Mouse (Mus musculus): ENCODE measurements around the gene Grn. TPM values are rescaled to one million over a fixed set of nuclear protein-coding genes. Genes with fewer than 3 reads are reported as not detected.
A peak's percentile ranks its signal among the peaks of the same experiment; 100 is the strongest.

Grn gene
- polyA plus RNA-seq, 1 experiment from 2014 or later: 77.3 TPM

DNA sequence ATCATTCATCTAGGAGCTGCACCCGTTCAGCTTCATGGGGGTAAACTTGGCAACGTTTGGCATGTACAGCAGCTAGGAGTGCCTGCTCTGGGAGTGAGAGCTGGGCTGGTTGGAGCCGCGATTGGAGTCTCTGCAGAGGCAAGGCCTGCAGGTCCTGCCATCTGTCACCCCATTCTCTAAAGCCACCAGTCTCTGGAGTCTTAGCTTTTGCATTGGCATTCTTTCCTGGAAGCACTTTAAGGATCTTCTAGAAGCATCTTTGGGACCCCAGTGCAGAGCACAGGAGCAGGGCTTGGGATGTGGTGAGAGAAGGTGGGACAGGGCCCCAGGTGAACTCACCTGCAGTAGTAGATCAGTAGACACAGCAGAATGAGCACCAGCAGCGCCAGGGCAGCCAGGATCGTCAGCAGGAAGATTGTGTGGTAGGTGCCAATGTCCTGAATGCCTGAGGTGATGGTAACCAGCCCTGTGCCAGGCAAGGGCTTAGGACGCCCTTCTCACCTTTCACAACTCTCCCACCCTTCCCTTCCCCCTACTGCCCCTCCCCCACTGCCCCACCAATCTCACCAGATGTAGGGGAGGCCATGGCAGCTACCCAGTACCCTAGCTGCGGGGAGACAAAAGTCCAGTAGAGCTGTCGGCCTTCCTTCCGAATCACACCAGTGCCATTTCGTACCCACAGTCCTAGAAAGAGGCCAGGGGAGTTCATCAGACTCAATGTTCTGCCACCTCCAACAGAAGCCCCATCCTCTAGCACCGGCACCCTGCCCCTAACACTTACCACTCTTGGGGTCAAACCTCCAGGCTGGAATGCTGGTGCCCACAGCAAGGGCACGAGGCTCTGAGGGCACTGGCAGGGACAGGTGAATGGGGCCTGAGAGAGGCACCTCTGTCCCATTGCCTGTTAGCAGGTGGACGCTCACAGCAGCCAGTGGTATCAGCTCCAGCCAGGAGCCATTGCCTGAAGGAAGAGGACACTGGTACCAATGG, 9.3 kb downstream of the Grn start:
- peak overlapping the region; percentile 71; the same call in 1 of the 2 replicates for H3K9ac ChIP-seq
- 76% methylated on average over 14 of the region's 14 CpGs for WGBS
- H3K27ac ChIP-seq: peak overlapping the region; percentile 70; the same call in 1 of the 2 replicates

GRCm38 (mm10) chr11:102440255-102440654, 10.1 kb downstream of the Grn start:
- Histone ChIP-seq H3K9ac (no peak overlapping the region), H3K27me3 (0 out of 2 replicates have a peak, but pooled peaks cover 18% of the 10 kb centered on the region), H3K27ac (no peak overlapping the region), H3K4me2 (no peak overlapping the region), H3K4me3 (no peak overlapping the region), H3K4me1 (replicated peaks) (peaks cover 58% of the 10 kb centered on the region), H3K36me3 (peaks cover 84% of the 10 kb centered on the region), H3K9me3 (no peaks in the 10 kb centered on the region)
- 79% methylated on average over 8 of the region's 8 CpGs for WGBS
- ATAC-seq (ENCODE audit: low FRiP score): no peak

More for the DNA sequence above, 9.3 kb downstream of the Grn start:
- H3K36me3 ChIP-seq: peaks cover 91% of the 10 kb centered on the region
- H3K4me1 ChIP-seq (replicated peaks): peaks cover 49% of the 10 kb centered on the region
- ATAC-seq (ENCODE audit: low FRiP score): no peak
- H3K4me2 ChIP-seq: no peak overlapping the region
- 0 out of 2 replicates have a peak, but pooled peaks cover 18% of the 10 kb centered on the region for H3K27me3 ChIP-seq
- no peak overlapping the region for H3K4me3 ChIP-seq
- no peaks in the 10 kb centered on the region for H3K9me3 ChIP-seq

DNA sequence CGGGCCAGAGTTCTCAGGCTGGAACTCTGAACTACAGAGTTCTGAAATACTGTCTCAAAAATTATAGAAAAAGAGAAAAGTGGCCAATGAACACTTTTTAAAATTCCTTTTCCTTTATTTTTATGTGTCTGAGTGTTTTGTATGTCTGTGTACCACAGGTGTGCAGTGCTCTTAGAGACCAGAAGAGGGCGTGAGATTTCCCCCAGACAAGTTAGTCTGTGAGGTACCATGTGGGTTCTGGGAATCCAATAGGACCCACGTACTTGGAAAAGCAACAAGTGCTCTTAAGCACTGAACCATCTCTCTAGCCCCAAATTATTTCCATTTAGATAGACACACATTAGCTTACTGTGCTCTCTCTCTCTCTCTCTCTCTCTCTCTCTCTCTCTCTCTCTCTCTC, 11.3 kb downstream of the Grn start:
- peaks cover 60% of the 10 kb centered on the region for H3K4me1 ChIP-seq (replicated peaks)
- peaks cover 72% of the 10 kb centered on the region for H3K36me3 ChIP-seq
- no peak overlapping the region for H3K9ac ChIP-seq
- no peak for ATAC-seq (ENCODE audit: low FRiP score)
- H3K27ac ChIP-seq: no peak overlapping the region
- no peak overlapping the region for H3K4me3 ChIP-seq
- WGBS: 81% methylated on average over 3 of the region's 3 CpGs
- no peaks in the 10 kb centered on the region for H3K9me3 ChIP-seq
- 0 out of 2 replicates have a peak, but pooled peaks cover 18% of the 10 kb centered on the region for H3K27me3 ChIP-seq
- no peak overlapping the region for H3K4me2 ChIP-seq

GRCm38 (mm10) chr11:102442089-102442488, 12.0 kb downstream of the Grn start:
- no peak overlapping the region for H3K27ac ChIP-seq
- H3K4me1 ChIP-seq (replicated peaks): peaks cover 57% of the 10 kb centered on the region
- H3K4me3 ChIP-seq: no peak overlapping the region
- H3K9me3 ChIP-seq: no peaks in the 10 kb centered on the region
- H3K27me3 ChIP-seq: 0 out of 2 replicates have a peak, but pooled peaks cover 18% of the 10 kb centered on the region
- ATAC-seq (ENCODE audit: low FRiP score): no peak
- no peak overlapping the region for H3K4me2 ChIP-seq
- H3K36me3 ChIP-seq: peaks cover 67% of the 10 kb centered on the region
- WGBS: 77% methylated on average over 6 of the region's 6 CpGs
- H3K9ac ChIP-seq: no peak overlapping the region

DNA sequence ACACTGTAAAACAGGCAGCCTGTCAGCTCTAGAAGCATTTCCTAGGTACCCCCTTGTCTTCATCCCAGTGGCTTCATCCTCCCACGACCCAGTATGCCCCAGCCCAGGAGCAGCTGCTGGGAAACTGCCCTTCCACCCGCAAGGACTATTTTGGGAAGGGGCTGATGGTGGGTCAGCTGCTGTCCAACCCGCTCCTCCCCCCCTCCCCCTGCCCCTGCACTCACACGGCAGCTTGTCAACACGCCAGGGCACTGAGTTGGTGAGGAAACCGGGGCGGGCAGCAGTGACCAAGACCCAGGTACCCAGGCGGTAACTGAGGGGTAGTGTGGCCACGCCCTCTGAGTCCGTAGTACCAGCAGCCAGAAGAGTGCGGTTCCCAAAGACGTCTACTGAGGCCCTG, 13.6 kb downstream of the Grn start:
- Histone ChIP-seq H3K4me1 (replicated peaks) (peaks cover 51% of the 10 kb centered on the region), H3K9me3 (no peaks in the 10 kb centered on the region), H3K4me3 (no peak overlapping the region), H3K27me3 (0 out of 2 replicates have a peak, but pooled peaks cover 24% of the 10 kb centered on the region), H3K4me2 (no peak overlapping the region), H3K9ac (peak overlapping the region; percentile 46), H3K36me3 (peaks cover 50% of the 10 kb centered on the region), H3K27ac (no peak overlapping the region)
- no peak for ATAC-seq (ENCODE audit: low FRiP score)
- 68% methylated on average over 12 of the region's 12 CpGs for WGBS

- Histone ChIP-seq H3K9ac (peak overlapping the region; percentile 46), H3K9me3 (no peaks in the 10 kb centered on the region), H3K27ac (no peak overlapping the region), H3K4me3 (no peak overlapping the region), H3K27me3 (peaks cover 28% of the 10 kb centered on the region), H3K4me2 (peak overlapping the region; percentile 94), H3K4me1 (replicated peaks) (peaks cover 45% of the 10 kb centered on the region), H3K36me3 (peaks cover 44% of the 10 kb centered on the region)
- WGBS: 72% methylated on average over 3 of the region's 3 CpGs
- ATAC-seq (ENCODE audit: low FRiP score): no peak
Measured at GRCm38 (mm10) chr11:102444321-102444720, 14.2 kb downstream of the Grn start.

- Histone ChIP-seq H3K4me1 (replicated peaks) (peaks cover 45% of the 10 kb centered on the region), H3K36me3 (peaks cover 40% of the 10 kb centered on the region), H3K27me3 (peaks cover 28% of the 10 kb centered on the region), H3K9me3 (no peaks in the 10 kb centered on the region), H3K9ac (peak overlapping the region; percentile 100), H3K4me2 (peak overlapping the region; percentile 94), H3K27ac (peak overlapping the region; percentile 98), H3K4me3 (peak overlapping the region; percentile 96)
- ATAC-seq (ENCODE audit: low FRiP score): no peak
- WGBS: 9% methylated on average over 6 of the region's 6 CpGs
Measured at GRCm38 (mm10) chr11:102444781-102445180, 14.7 kb downstream of the Grn start.

GRCm38 (mm10) chr11:102445264-102445890, 15.3 kb downstream of the Grn start:
- H3K4me3 ChIP-seq: peak overlapping the region; percentile 96
- peak overlapping the region; percentile 98 for H3K27ac ChIP-seq
- H3K36me3 ChIP-seq: peaks cover 34% of the 10 kb centered on the region
- peak overlapping the region; percentile 100 for H3K9ac ChIP-seq
- 10% methylated on average over 10 of the region's 10 CpGs for WGBS
- H3K4me1 ChIP-seq (replicated peaks): peaks cover 45% of the 10 kb centered on the region
- H3K27me3 ChIP-seq: peaks cover 26% of the 10 kb centered on the region
- H3K4me2 ChIP-seq: peak overlapping the region; percentile 94
- H3K9me3 ChIP-seq: no peaks in the 10 kb centered on the region
- ATAC-seq (ENCODE audit: low FRiP score): peak; percentile 16; the same call in 1 of the 2 replicates

- peak overlapping the region; percentile 94 for H3K4me2 ChIP-seq
Measured at GRCm38 (mm10) chr11:102445891-102446361, 15.8 kb downstream of the Grn start.

DNA sequence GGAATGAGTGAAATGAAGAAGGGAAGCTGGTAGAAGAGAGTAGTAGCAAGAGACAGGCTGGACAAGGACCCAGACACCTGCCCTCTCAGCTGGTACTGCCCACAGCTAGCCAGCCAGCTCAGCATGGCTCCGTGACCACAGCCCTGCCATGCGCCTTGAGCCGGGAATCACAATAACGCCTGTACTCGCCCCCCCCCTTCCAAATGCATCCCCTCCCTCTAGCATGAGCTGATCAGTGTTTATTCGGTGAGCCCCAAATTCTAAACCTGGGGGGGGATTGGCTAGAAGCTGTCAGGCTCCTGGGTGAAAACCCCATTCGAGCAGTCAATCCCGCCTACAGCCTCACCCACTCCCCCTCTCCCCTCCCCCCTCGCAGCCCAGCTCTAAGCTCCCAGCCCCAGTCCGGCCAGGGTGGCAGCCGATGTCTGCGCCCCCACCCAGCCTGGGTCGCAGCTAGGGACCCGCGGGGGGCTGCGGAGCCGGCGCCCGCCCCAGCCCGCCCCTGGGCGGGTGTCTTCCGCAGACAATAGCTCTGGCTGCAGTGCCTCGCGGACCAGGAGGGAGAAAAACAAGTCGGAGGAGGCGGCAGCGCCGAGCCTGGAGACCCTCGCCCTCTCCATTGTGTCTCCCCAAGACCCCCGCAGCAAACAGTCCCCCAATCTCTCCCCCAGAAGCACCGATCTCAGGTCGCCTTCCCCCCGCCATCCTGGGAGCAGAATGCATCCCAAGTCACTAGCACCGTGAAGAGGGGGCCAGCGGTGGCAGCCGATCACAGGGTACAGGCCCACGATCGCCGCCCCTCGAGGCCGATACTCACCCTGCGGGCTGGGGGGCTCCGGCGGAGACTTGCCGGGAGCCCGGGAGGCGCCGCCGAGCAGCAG, 16.7 kb downstream of the Grn start:
- Histone ChIP-seq H3K27me3 (peaks cover 19% of the 10 kb centered on the region), H3K27ac (peak overlapping the region; percentile 98), H3K4me1 (replicated peaks) (peaks cover 45% of the 10 kb centered on the region), H3K36me3 (peaks cover 19% of the 10 kb centered on the region), H3K9me3 (no peaks in the 10 kb centered on the region), H3K9ac (peak overlapping the region; percentile 100), H3K4me3 (peak overlapping the region; percentile 96), H3K4me2 (peak overlapping the region; percentile 94)
- peak; percentile 63 for ATAC-seq (ENCODE audit: low FRiP score)
- whole genome bisulfite sequencing: under 1% methylated on average over 47 of the region's 49 CpGs

More at GRCm38 (mm10) chr11:102445891-102446361, 15.8 kb downstream of the Grn start:
- peak overlapping the region; percentile 98 for H3K27ac ChIP-seq
- peak overlapping the region; percentile 100 for H3K9ac ChIP-seq
- 7% methylated on average over 7 of the region's 7 CpGs for WGBS
- no peaks in the 10 kb centered on the region for H3K9me3 ChIP-seq
- peak overlapping the region; percentile 96 for H3K4me3 ChIP-seq
- H3K36me3 ChIP-seq: peaks cover 28% of the 10 kb centered on the region
- peak; percentile 6; the same call in 1 of the 2 replicates for ATAC-seq (ENCODE audit: low FRiP score)
- H3K27me3 ChIP-seq: peaks cover 21% of the 10 kb centered on the region
- H3K4me1 ChIP-seq (replicated peaks): peaks cover 45% of the 10 kb centered on the region

DNA sequence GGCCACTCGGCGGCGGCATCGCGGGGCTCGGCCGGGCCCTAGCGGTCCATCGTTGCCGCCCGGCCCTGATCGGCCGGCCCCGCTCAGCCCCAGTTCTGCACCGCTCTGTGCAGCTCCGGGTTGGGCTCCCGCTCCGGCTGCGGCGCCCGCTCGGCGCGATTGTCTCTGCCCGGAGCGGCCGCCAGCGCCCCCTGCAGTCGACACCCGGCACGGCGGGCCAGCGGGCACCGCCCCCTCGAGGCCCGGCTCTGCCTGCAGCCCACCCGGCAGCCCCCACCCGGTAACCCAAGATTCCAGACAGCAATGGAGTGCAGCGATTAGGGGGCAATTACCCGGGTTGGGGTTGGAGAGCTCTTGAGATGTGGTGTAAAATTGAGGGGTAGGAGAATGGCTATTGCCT, 17.4 kb downstream of the Grn start, which contains the start of gene Fam171a2:
TSS of gene Fam171a2 (minus strand) at position 186 of the 400 bp plus-strand sequence.
- Histone ChIP-seq H3K27ac (peak within 1 kb of the TSS; percentile 98), H3K9me3 (no peaks in the 10 kb centered on the region), H3K36me3 (peaks cover 13% of the 10 kb centered on the region), H3K4me3 (peak within 1 kb of the TSS; percentile 96), H3K9ac (peak within 1 kb of the TSS; percentile 100), H3K4me1 (replicated peaks) (peaks cover 45% of the 10 kb centered on the region), H3K4me2 (peak within 1 kb of the TSS; percentile 94), H3K27me3 (peaks cover 24% of the 10 kb centered on the region)
- WGBS: 0% methylated on average over 35 of the region's 40 CpGs
- ATAC-seq (ENCODE audit: low FRiP score): peak; percentile 81
